Mouse (Mus musculus): Measurements from ENCODE around the gene Rnpepl1. TPM values are rescaled to one million over a fixed set of nuclear protein-coding genes. Genes with fewer than 3 reads are reported as not detected.
"Not testable (repeated sequence)": the region's sequence is repeated elsewhere in the genome, so short reads cannot be mapped to it uniquely, and the experiment has no call there.

The Rnpepl1 gene
- polyA plus RNA-seq, 1 experiment = 249 TPM

- DNase-seq = no peak
- Histone ChIP-seq H3K4me1 (ENCODE audit: control insufficient read depth, insufficient read depth, low read length) (no peaks in the 10 kb centered on the region), H3K4me3 (replicated peaks; ENCODE audit: extremely low read depth, low read depth, low read length) (no peak within 1 kb of the TSS)
- 55% methylated on average over 5 of the region's 5 CpGs for WGBS
- TF ChIP-seq POLR2A (IDR thresholded peaks at IDR 0.05; ENCODE audit: borderline replicate concordance, extremely low read depth, low read depth, low read length) (no peak), CTCF (IDR thresholded peaks at IDR 0.05; ENCODE audit: insufficient read depth, low read length) (no peak)
Measured at GRCm38 (mm10) chr1:92950607-92951006, 40.0 kb downstream of the Rnpepl1 start, which contains the start of gene Gpr35. Gene Gpr35, plus strand, starts transcription at chr1:92950865.

GRCm38 (mm10) chr1:92953641-92954040, 43.1 kb downstream of the Rnpepl1 start:
- Histone ChIP-seq H3K4me3 (replicated peaks; ENCODE audit: extremely low read depth, low read depth, low read length) (no peak overlapping the region), H3K4me1 (ENCODE audit: control insufficient read depth, insufficient read depth, low read length) (no peaks in the 10 kb centered on the region)
- TF ChIP-seq CTCF (IDR thresholded peaks at IDR 0.05; ENCODE audit: insufficient read depth, low read length) = no peak
- TF ChIP-seq POLR2A (IDR thresholded peaks at IDR 0.05; ENCODE audit: borderline replicate concordance, extremely low read depth, low read depth, low read length) = no peak
- DNase-seq = no peak
- WGBS = 67% methylated on average over 2 of the region's 2 CpGs

GRCm38 (mm10) chr1:92956571-92957335, 46.2 kb downstream of the Rnpepl1 start:
- WGBS = 4% methylated on average over 11 of the region's 11 CpGs
- peak; percentile 23; the same call in 1 of the 2 replicates for TF ChIP-seq CTCF (IDR thresholded peaks at IDR 0.05; ENCODE audit: insufficient read depth, low read length)
- H3K4me3 ChIP-seq (replicated peaks; ENCODE audit: extremely low read depth, low read depth, low read length); H3K4me1 ChIP-seq (ENCODE audit: control insufficient read depth, insufficient read depth, low read length): not testable (repeated sequence)
- peak; percentile 60 for DNase-seq

- DNase-seq = no peak
- Histone ChIP-seq H3K4me1 (ENCODE audit: control insufficient read depth, insufficient read depth, low read length) (no peaks in the 10 kb centered on the region; the same call in 1 of the 2 replicates), H3K4me3 (replicated peaks; ENCODE audit: extremely low read depth, low read depth, low read length) (no peak overlapping the region)
- TF ChIP-seq POLR2A (IDR thresholded peaks at IDR 0.05; ENCODE audit: borderline replicate concordance, extremely low read depth, low read depth, low read length) = no peak
- TF ChIP-seq CTCF (IDR thresholded peaks at IDR 0.05; ENCODE audit: insufficient read depth, low read length) = no peak
- WGBS = 42% methylated on average over 1 of the region's 1 CpGs
Measured at GRCm38 (mm10) chr1:92958999-92959398, 48.4 kb downstream of the Rnpepl1 start.

- WGBS = 89% methylated on average over 6 of the region's 6 CpGs
- not testable (repeated sequence) for H3K4me3 ChIP-seq (replicated peaks; ENCODE audit: extremely low read depth, low read depth, low read length); DNase-seq; H3K4me1 ChIP-seq (ENCODE audit: control insufficient read depth, insufficient read depth, low read length)
Measured at GRCm38 (mm10) chr1:92970791-92971190, 60.2 kb downstream of the Rnpepl1 start.

GRCm38 (mm10) chr1:92971879-92972795, 61.6 kb downstream of the Rnpepl1 start:
- no peak for DNase-seq
- Histone ChIP-seq H3K4me3 (replicated peaks; ENCODE audit: extremely low read depth, low read depth, low read length) (no peak overlapping the region), H3K4me1 (ENCODE audit: control insufficient read depth, insufficient read depth, low read length) (no peaks in the 10 kb centered on the region; the same call in 1 of the 2 replicates)
- TF ChIP-seq CTCF (IDR thresholded peaks at IDR 0.05; ENCODE audit: insufficient read depth, low read length) = no peak
- WGBS = 69% methylated on average over 7 of the region's 7 CpGs

GRCm38 (mm10) chr1:92972854-92973253, 62.3 kb downstream of the Rnpepl1 start:
- 30% methylated on average over 1 of the region's 1 CpGs for WGBS
- Histone ChIP-seq H3K4me1 (ENCODE audit: control insufficient read depth, insufficient read depth, low read length) (no peaks in the 10 kb centered on the region; the same call in 1 of the 2 replicates), H3K4me3 (replicated peaks; ENCODE audit: extremely low read depth, low read depth, low read length) (peak overlapping the region; percentile 21)
- DNase-seq = no peak
- 0 out of 2 replicates have a peak, but pooled peaks have one; percentile 12 for TF ChIP-seq POLR2A (IDR thresholded peaks at IDR 0.05; ENCODE audit: borderline replicate concordance, extremely low read depth, low read depth, low read length)
- no peak for TF ChIP-seq CTCF (IDR thresholded peaks at IDR 0.05; ENCODE audit: insufficient read depth, low read length)

Other genes starting within 250 kb of the Rnpepl1 start
- 23.4 and 23.6 TPM in 2 replicates for gene Gpc1, start 79.1 kb upstream of the Rnpepl1 start, polyA plus RNA-seq (2012; rRNA removed)
- 1.0 and 1.5 TPM in 2 replicates for gene Ankmy1, start 7.9 kb upstream of the Rnpepl1 start, polyA plus RNA-seq (2012; rRNA removed)
- gene Dusp28, start 3.8 kb upstream of the Rnpepl1 start, polyA plus RNA-seq (2012; rRNA removed) = 21.9 and 27.1 TPM in 2 replicates
- 26.8 and 27.3 TPM in 2 replicates for gene Capn10, start 23.6 kb downstream of the Rnpepl1 start, polyA plus RNA-seq (2012; rRNA removed)
- gene Gpr35, start 40.1 kb downstream of the Rnpepl1 start, polyA plus RNA-seq (2012; rRNA removed) = 5.5 and 8.2 TPM in 2 replicates
- 0.14 TPM in 1 of 2 replicates, not detected in the other for gene Aqp12, start 95.6 kb downstream of the Rnpepl1 start, polyA plus RNA-seq (2012; rRNA removed)
- gene Kif1a, start 191.2 kb downstream of the Rnpepl1 start, polyA plus RNA-seq (2012; rRNA removed) = 2.0 and 2.7 TPM in 2 replicates
- gene Agxt, start 224.5 kb downstream of the Rnpepl1 start, polyA plus RNA-seq (2012; rRNA removed) = not detected in 2 replicates